Mouse (Mus musculus): ENCODE results near the gene Dnajb1. TPM values are rescaled to one million over a fixed set of nuclear protein-coding genes. Genes with fewer than 3 reads are reported as not detected.

Dnajb1 gene
- polyA plus RNA-seq, 1 experiment from 2014 or later: 26.1 TPM

GRCm38 (mm10) chr8:83611921-83612320 is 3.9 kb downstream of the Dnajb1 start:
- no peaks in the 10 kb centered on the region for H3K9me3 ChIP-seq (ENCODE audit: control insufficient read depth)
- H3K27me3 ChIP-seq (replicated peaks; ENCODE audit: control insufficient read depth, insufficient read depth, low read length): no peaks in the 10 kb centered on the region
- ATAC-seq: no peak
- WGBS: 95% methylated on average over 4 of the region's 4 CpGs
- H3K27ac ChIP-seq (ENCODE audit: low read depth, low read length): no peak overlapping the region
- no peak overlapping the region for H3K9ac ChIP-seq (ENCODE audit: low read depth, low read length)
- TF ChIP-seq CTCF (IDR thresholded peaks at IDR 0.05; ENCODE audit: low read depth): no peak
- H3K36me3 ChIP-seq (ENCODE audit: control insufficient read depth, insufficient read depth): peaks cover 36% of the 10 kb centered on the region
- no peaks in the 10 kb centered on the region for H3K4me1 ChIP-seq (replicated peaks; ENCODE audit: control insufficient read depth, insufficient read depth, low read length)
- no peak overlapping the region for H3K4me2 ChIP-seq (replicated peaks; ENCODE audit: low read depth)
- H3K4me3 ChIP-seq (ENCODE audit: low read depth, low read length): no peak overlapping the region

DNA sequence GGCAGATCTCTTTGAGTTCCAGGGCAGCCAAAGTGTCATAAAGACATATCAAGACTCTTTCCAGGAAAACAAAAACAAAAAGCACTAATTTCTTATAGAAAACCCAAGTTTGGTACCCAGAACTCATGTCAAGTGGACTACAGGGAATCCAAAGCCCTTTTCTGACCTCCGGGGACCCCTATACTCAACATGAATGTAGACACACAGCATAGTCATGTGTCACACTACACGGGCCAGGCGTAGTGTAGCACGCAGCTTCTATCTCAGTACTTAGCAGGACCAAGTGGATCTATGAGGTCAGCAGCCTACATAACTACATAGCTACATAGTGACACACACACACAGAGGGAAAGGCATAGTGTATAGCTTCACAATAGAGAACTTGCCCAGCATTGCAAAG is 5.7 kb downstream of the Dnajb1 start:
- no peaks in the 10 kb centered on the region for H3K4me1 ChIP-seq (replicated peaks; ENCODE audit: control insufficient read depth, insufficient read depth, low read length)
- H3K9ac ChIP-seq (ENCODE audit: low read depth, low read length): no peak overlapping the region
- H3K4me3 ChIP-seq (ENCODE audit: low read depth, low read length): no peak overlapping the region
- no peak overlapping the region for H3K4me2 ChIP-seq (replicated peaks; ENCODE audit: low read depth)
- no peak for TF ChIP-seq CTCF (IDR thresholded peaks at IDR 0.05; ENCODE audit: low read depth)
- H3K27ac ChIP-seq (ENCODE audit: low read depth, low read length): no peak overlapping the region
- no peaks in the 10 kb centered on the region for H3K27me3 ChIP-seq (replicated peaks; ENCODE audit: control insufficient read depth, insufficient read depth, low read length)
- H3K36me3 ChIP-seq (ENCODE audit: control insufficient read depth, insufficient read depth): peaks cover 36% of the 10 kb centered on the region
- ATAC-seq: no peak
- H3K9me3 ChIP-seq (ENCODE audit: control insufficient read depth): no peaks in the 10 kb centered on the region
- WGBS: 91% methylated on average over 4 of the region's 4 CpGs

DNA sequence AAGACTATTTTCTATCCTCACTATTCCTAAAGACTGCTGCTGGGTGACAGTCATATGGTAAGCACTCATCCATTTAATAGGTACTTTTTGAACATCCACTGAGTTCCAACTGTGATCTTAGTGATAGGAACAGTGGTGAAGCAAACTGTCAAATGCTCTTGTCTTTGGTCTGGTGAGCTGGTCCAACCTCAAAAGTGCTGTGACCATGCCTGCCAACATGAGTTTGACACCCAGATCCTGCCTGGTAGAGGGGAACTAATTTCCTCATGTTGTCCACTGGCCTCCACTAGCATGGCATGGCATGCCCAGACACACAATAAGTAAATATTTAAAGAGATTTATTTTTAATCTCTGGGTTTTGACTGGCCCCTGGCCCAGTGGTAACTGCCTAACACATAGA is 8.6 kb downstream of the Dnajb1 start:
- Histone ChIP-seq H3K9me3 (ENCODE audit: control insufficient read depth) (no peaks in the 10 kb centered on the region), H3K9ac (ENCODE audit: low read depth, low read length) (no peak overlapping the region), H3K4me1 (replicated peaks; ENCODE audit: control insufficient read depth, insufficient read depth, low read length) (no peaks in the 10 kb centered on the region), H3K27me3 (replicated peaks; ENCODE audit: control insufficient read depth, insufficient read depth, low read length) (no peaks in the 10 kb centered on the region), H3K27ac (ENCODE audit: low read depth, low read length) (no peak overlapping the region), H3K4me2 (replicated peaks; ENCODE audit: low read depth) (no peak overlapping the region), H3K36me3 (ENCODE audit: control insufficient read depth, insufficient read depth) (peaks cover 17% of the 10 kb centered on the region), H3K4me3 (ENCODE audit: low read depth, low read length) (no peak overlapping the region)
- no peak for ATAC-seq
- TF ChIP-seq CTCF (IDR thresholded peaks at IDR 0.05; ENCODE audit: low read depth): no peak

GRCm38 (mm10) chr8:83617111-83617510 is 9.1 kb downstream of the Dnajb1 start:
- 91% methylated on average over 2 of the region's 2 CpGs for WGBS
- H3K27ac ChIP-seq (ENCODE audit: low read depth, low read length): no peak overlapping the region
- no peak overlapping the region for H3K9ac ChIP-seq (ENCODE audit: low read depth, low read length)
- H3K4me1 ChIP-seq (replicated peaks; ENCODE audit: control insufficient read depth, insufficient read depth, low read length): no peaks in the 10 kb centered on the region
- no peak overlapping the region for H3K4me2 ChIP-seq (replicated peaks; ENCODE audit: low read depth)
- no peak for TF ChIP-seq CTCF (IDR thresholded peaks at IDR 0.05; ENCODE audit: low read depth)
- H3K36me3 ChIP-seq (ENCODE audit: control insufficient read depth, insufficient read depth): peaks cover 13% of the 10 kb centered on the region
- no peak overlapping the region for H3K4me3 ChIP-seq (ENCODE audit: low read depth, low read length)
- no peak for ATAC-seq
- H3K27me3 ChIP-seq (replicated peaks; ENCODE audit: control insufficient read depth, insufficient read depth, low read length): no peaks in the 10 kb centered on the region
- H3K9me3 ChIP-seq (ENCODE audit: control insufficient read depth): no peaks in the 10 kb centered on the region

- WGBS: 93% methylated on average over 2 of the region's 2 CpGs
- ATAC-seq: no peak
- no peaks in the 10 kb centered on the region; the same call in 1 of the 2 replicates for H3K4me1 ChIP-seq (replicated peaks; ENCODE audit: control insufficient read depth, insufficient read depth, low read length)
- H3K4me2 ChIP-seq (replicated peaks; ENCODE audit: low read depth): no peak overlapping the region
- H3K27me3 ChIP-seq (replicated peaks; ENCODE audit: control insufficient read depth, insufficient read depth, low read length): no peaks in the 10 kb centered on the region
- no peaks in the 10 kb centered on the region for H3K9me3 ChIP-seq (ENCODE audit: control insufficient read depth)
- H3K9ac ChIP-seq (ENCODE audit: low read depth, low read length): no peak overlapping the region
- no peak for TF ChIP-seq CTCF (IDR thresholded peaks at IDR 0.05; ENCODE audit: low read depth)
- no peak overlapping the region for H3K4me3 ChIP-seq (ENCODE audit: low read depth, low read length)
- H3K36me3 ChIP-seq (ENCODE audit: control insufficient read depth, insufficient read depth): no peaks in the 10 kb centered on the region
- H3K27ac ChIP-seq (ENCODE audit: low read depth, low read length): no peak overlapping the region
These were observed 10.6 kb downstream of the Dnajb1 start for GRCm38 (mm10) chr8:83618566-83618965.

GRCm38 (mm10) chr8:83619568-83620285 is 11.7 kb downstream of the Dnajb1 start:
- H3K9ac ChIP-seq (ENCODE audit: low read depth, low read length): no peak overlapping the region
- no peaks in the 10 kb centered on the region for H3K9me3 ChIP-seq (ENCODE audit: control insufficient read depth)
- H3K27ac ChIP-seq (ENCODE audit: low read depth, low read length): no peak overlapping the region
- ATAC-seq: no peak
- 78% methylated on average over 9 of the region's 9 CpGs for WGBS
- H3K36me3 ChIP-seq (ENCODE audit: control insufficient read depth, insufficient read depth): no peaks in the 10 kb centered on the region
- no peak overlapping the region for H3K4me3 ChIP-seq (ENCODE audit: low read depth, low read length)
- H3K4me2 ChIP-seq (replicated peaks; ENCODE audit: low read depth): no peak overlapping the region
- no peak for TF ChIP-seq CTCF (IDR thresholded peaks at IDR 0.05; ENCODE audit: low read depth)
- no peaks in the 10 kb centered on the region for H3K27me3 ChIP-seq (replicated peaks; ENCODE audit: control insufficient read depth, insufficient read depth, low read length)
- H3K4me1 ChIP-seq (replicated peaks; ENCODE audit: control insufficient read depth, insufficient read depth, low read length): no peaks in the 10 kb centered on the region; the same call in 1 of the 2 replicates

Data from intestine, postnatal 0 days (tissue).